In the genomic region with DNA sequence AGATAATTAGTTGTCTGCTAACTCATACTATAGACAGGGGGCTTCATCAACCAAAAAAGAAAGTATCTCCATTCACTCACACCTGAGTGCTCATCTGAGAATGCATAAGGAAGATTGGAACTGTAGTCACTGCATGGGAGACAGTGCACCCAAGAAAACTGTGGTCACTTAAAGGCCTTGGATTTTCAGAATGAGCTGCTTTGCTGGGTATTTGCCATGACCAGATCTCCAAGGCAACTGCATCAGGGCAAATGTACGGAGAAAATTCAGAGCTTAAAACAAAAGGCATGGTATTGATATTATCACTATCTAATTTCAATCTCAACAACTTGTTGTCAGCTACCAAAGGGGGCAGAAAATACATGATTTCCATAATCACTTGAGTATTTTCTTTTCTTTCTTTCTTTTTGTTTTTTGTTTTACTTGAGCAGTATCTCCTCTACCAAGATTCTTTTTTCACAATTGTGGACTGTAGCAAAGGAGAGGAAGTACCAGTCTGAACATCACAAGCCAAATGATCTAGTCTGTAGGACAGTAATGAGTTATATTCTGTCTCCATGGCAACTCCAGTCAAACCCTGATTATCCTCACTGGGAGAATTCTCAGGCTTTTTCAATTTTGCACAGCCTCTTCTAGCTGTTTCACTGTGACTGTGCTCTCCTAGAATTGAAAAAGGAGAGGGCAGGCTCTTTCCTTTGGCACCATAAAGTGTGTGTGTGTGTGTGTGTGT, we compare ENCODE assay signal across 25 mouse cellular contexts.
DNase-seq lines count a peak whose midpoint lies in the region; ATAC-seq and TF ChIP-seq lines count a peak whose summit lies in the region.
"Had no signal": no experiment of that assay in that cellular context is flagged by ENCODE, and none has a peak within 500 bp of the region (broad histone marks: within the 10 kb centered on the region; RNA-seq: fewer than 3 reads in every experiment).

No protein-coding gene starts in this region.

- peak overlapping the region; percentile 36; the same call in 1 of the 2 replicates for H3K27ac ChIP-seq in hindbrain, postnatal 0 days
- no peak overlapping the region for H3K27ac ChIP-seq in neural tube, embryonic 14.5 days (ENCODE audit: low read depth, low read length)
- H3K27ac ChIP-seq: embryonic facial prominence, embryonic 10.5 days; limb, embryonic 13.5 days; liver, embryonic 13.5 days; midbrain, embryonic 12.5 days had no signal

- 34% methylated on average over 1 of the region's 1 CpGs for WGBS in hindbrain, postnatal 0 days
- WGBS in neural tube, embryonic 14.5 days, result 51% methylated on average over 1 of the region's 1 CpGs

- no peaks in the 10 kb centered on the region for H3K9me3 ChIP-seq in hindbrain, postnatal 0 days (ENCODE audit: low read length)
- H3K9me3 ChIP-seq in neural tube, embryonic 14.5 days (ENCODE audit: control insufficient read depth, low read length), result no peaks in the 10 kb centered on the region
- H3K9me3 ChIP-seq: embryonic facial prominence, embryonic 10.5 days; limb, embryonic 13.5 days; liver, embryonic 13.5 days; midbrain, embryonic 12.5 days had no signal

- H3K9ac ChIP-seq in hindbrain, postnatal 0 days (replicated peaks; ENCODE audit: low read length), result no peak overlapping the region
- no peak overlapping the region for H3K9ac ChIP-seq in neural tube, embryonic 14.5 days (replicated peaks; ENCODE audit: low read depth, low read length)
- H3K9ac ChIP-seq: heart, embryonic 12.5 days; limb, embryonic 13.5 days; liver, embryonic 13.5 days; lung, embryonic 14.5 days; midbrain, embryonic 12.5 days had no signal

- no peak for TF ChIP-seq CTCF in hindbrain, postnatal 0 days (IDR thresholded peaks at IDR 0.05; ENCODE audit: low read depth)

- no peaks in the 10 kb centered on the region for H3K36me3 ChIP-seq in hindbrain, postnatal 0 days (ENCODE audit: insufficient read depth, low read length)
- no peaks in the 10 kb centered on the region for H3K36me3 ChIP-seq in neural tube, embryonic 14.5 days (ENCODE audit: control insufficient read depth, insufficient read depth, low read length)
- H3K36me3 ChIP-seq: embryonic facial prominence, embryonic 10.5 days; heart, embryonic 12.5 days; limb, embryonic 13.5 days; liver, embryonic 13.5 days; midbrain, embryonic 12.5 days had no signal

- H3K27me3 ChIP-seq in hindbrain, postnatal 0 days (ENCODE audit: insufficient read depth, low read length), result no peaks in the 10 kb centered on the region
- H3K27me3 ChIP-seq in neural tube, embryonic 14.5 days (ENCODE audit: control insufficient read depth, insufficient read depth, low read length), result no peaks in the 10 kb centered on the region
- H3K27me3 ChIP-seq: heart, embryonic 12.5 days; limb, embryonic 13.5 days; liver, embryonic 13.5 days; midbrain, embryonic 12.5 days had no signal

- ATAC-seq in hindbrain, postnatal 0 days, result peak; percentile 78
- peak; percentile 82; the same call in 1 of the 2 replicates for ATAC-seq in neural tube, embryonic 14.5 days (ENCODE audit: low read depth)
- ATAC-seq: inflammation-experienced regulatory T-cells, adult 6 months had no signal

- no peak overlapping the region for H3K4me3 ChIP-seq in hindbrain, postnatal 0 days (ENCODE audit: low read length)
- H3K4me3 ChIP-seq in neural tube, embryonic 14.5 days (ENCODE audit: low read depth, low read length), result no peak overlapping the region
- H3K4me3 ChIP-seq: embryonic facial prominence, embryonic 10.5 days; heart, embryonic 12.5 days; limb, embryonic 13.5 days; liver, embryonic 13.5 days; midbrain, embryonic 12.5 days had no signal

- no peaks in the 10 kb centered on the region for H3K4me1 ChIP-seq in hindbrain, postnatal 0 days (ENCODE audit: insufficient read depth, low read length)
- H3K4me1 ChIP-seq in neural tube, embryonic 14.5 days (ENCODE audit: control insufficient read depth, insufficient read depth, low read length), result no peaks in the 10 kb centered on the region
- H3K4me1 ChIP-seq: embryonic facial prominence, embryonic 10.5 days; heart, embryonic 12.5 days; limb, embryonic 13.5 days; liver, embryonic 13.5 days; midbrain, embryonic 12.5 days had no signal

- no peak overlapping the region for H3K4me2 ChIP-seq in hindbrain, postnatal 0 days (ENCODE audit: low read depth, low read length)
- no peak overlapping the region for H3K4me2 ChIP-seq in neural tube, embryonic 14.5 days (ENCODE audit: low read depth, low read length)
- H3K4me2 ChIP-seq: heart, embryonic 12.5 days; limb, embryonic 13.5 days; liver, embryonic 13.5 days; lung, embryonic 14.5 days; midbrain, embryonic 12.5 days had no signal

- peak; percentile 1 for DNase-seq in embryo, embryonic 10.5 days (ENCODE audit: low spot score)
- no peak for DNase-seq in embryo, embryonic 10 days (ENCODE audit: low spot score)
- DNase-seq in layer of hippocampus, adult 9-10 months (ENCODE audit: low spot score), result peak; percentile 10
- no peak for DNase-seq in layer of hippocampus, postnatal 25 days (ENCODE audit: extremely low spot score in 1 of 2, low spot score in 1 of 2)
- peak; percentile 65 for DNase-seq in hindbrain, postnatal 0 days (ENCODE audit: low spot score)
- DNase-seq in thymus, postnatal 25 days, result no peak
- no peak for DNase-seq in yolk sac, embryonic 10.5 days (ENCODE audit: low spot score)
- DNase-seq: adrenal gland, adult 8-10 months; cerebellum, adult 11 months; cerebellum, postnatal 36 days; gastrocnemius, postnatal 10 days; heart, adult 11 months; heart, postnatal 14 days; kidney, adult 8-10 months; kidney, postnatal 36 days; liver, embryonic 13.5 days; lung, embryonic 14.5 days; lung, postnatal 4 days; thymus, adult 18-20 months had no signal

Comparison
In these comparisons a context has a peak if more than half of its experiments do, and no peak if none do; other contexts are left out.
1. DNase-seq: peak in embryo, embryonic 10.5 days (single experiment), layer of hippocampus, adult 9-10 months (single experiment) and hindbrain, postnatal 0 days (single experiment); none in embryo, embryonic 10 days (single experiment), layer of hippocampus, postnatal 25 days (0 of 2), thymus, postnatal 25 days (single experiment) and yolk sac, embryonic 10.5 days (single experiment).